Mouse (Mus musculus) hindbrain, embryonic 12.5 days (tissue): ENCODE results near the gene Pip5k1c. TPM values are rescaled to one million over a fixed set of nuclear protein-coding genes. Genes with fewer than 3 reads are reported as not detected.
A peak's percentile ranks its signal among the peaks of the same experiment; 100 is the strongest.

Experiments
- ATAC-seq: fragments of 200-750 bp; cut with Nextera tagmentation; 2 replicates; pipeline ENCODE4 v1.8.0; 2017; ENCODE audit warnings: moderate TSS enrichment; ENCODE audit not compliant: low FRiP score
- H3K27ac ChIP-seq: fragments of 300-500 bp; sonication (generic); 2 replicates; pipeline ENCODE4 v1.5.1; 2016; ENCODE audit warnings: mild to moderate bottlenecking
- H3K27me3 ChIP-seq: fragments of 300-500 bp; sonication (generic); 2 replicates; pipeline ENCODE4 v1.6.1; 2016; ENCODE audit warnings: mild to moderate bottlenecking
- H3K36me3 ChIP-seq: fragments of 300-500 bp; sonication (generic); 2 replicates; pipeline ENCODE4 v1.6.1; 2016; ENCODE audit warnings: mild to moderate bottlenecking
- H3K4me1 ChIP-seq: fragments of 300-500 bp; sonication (generic); 2 replicates; pipeline ENCODE4 v1.6.1; 2016
- H3K4me2 ChIP-seq: fragments of 300-500 bp; sonication (generic); replicated peaks from 2 replicates; pipeline ENCODE4 v1.6.1; 2016; ENCODE audit warnings: mild to moderate bottlenecking
- H3K4me3 ChIP-seq: fragments of 300-500 bp; sonication (generic); 2 replicates; pipeline ENCODE4 v1.5.1; 2016; ENCODE audit warnings: mild to moderate bottlenecking
- H3K9ac ChIP-seq: fragments of 300-500 bp; sonication (generic); 2 replicates; pipeline ENCODE4 v1.6.1; 2016; ENCODE audit warnings: mild to moderate bottlenecking, moderate library complexity
- H3K9me3 ChIP-seq: fragments of 300-500 bp; sonication (generic); replicated peaks from 2 replicates; pipeline ENCODE4 v1.6.1; 2016; ENCODE audit warnings: mild to moderate bottlenecking
- WGBS: fragments of 180-500 bp; shearing (Covaris S2); methylation state at CpG from one replicate; pipeline ENCODE4 v1.1.7; 2016; 5-methylcytosine and 5-hydroxymethylcytosine counted together
- polyA plus RNA-seq: library from polyadenylated mRNA; unstranded; fragments of >200 nt; fragmentation: Nextera tagmentation; extraction: Ambion mirVana; gene quantifications from 2 replicates; pipeline ENCODE4 v1.2.1, GENCODE M21; 2016

The Pip5k1c gene
- polyA plus RNA-seq, 1 experiment from 2014 or later, result 97.3 TPM

DNA sequence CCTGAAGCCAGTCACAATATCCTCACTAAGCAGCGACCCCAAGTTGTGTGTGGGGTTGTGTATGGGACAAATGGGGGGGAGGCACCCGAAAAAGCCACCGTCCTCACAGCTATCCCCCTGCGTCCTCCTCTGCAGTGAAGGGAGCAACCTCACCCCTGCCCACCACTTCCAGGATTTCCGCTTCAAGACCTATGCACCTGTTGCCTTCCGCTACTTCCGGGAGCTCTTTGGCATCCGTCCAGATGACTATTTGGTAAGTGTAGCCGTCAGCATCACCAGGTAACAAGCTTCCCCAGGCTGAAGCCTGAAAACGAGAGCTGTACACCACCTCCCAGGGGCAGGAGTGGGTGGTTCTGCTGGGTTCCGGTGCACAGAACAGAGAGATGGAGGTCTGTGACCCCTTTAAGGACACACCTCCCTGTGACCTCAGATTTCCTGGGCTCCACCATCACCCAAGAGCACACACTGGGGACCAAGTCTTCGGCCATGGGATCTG, 13.5 kb downstream of the Pip5k1c start:
- ATAC-seq, result no peak
- 95% methylated on average over 12 of the region's 12 CpGs for WGBS

DNA sequence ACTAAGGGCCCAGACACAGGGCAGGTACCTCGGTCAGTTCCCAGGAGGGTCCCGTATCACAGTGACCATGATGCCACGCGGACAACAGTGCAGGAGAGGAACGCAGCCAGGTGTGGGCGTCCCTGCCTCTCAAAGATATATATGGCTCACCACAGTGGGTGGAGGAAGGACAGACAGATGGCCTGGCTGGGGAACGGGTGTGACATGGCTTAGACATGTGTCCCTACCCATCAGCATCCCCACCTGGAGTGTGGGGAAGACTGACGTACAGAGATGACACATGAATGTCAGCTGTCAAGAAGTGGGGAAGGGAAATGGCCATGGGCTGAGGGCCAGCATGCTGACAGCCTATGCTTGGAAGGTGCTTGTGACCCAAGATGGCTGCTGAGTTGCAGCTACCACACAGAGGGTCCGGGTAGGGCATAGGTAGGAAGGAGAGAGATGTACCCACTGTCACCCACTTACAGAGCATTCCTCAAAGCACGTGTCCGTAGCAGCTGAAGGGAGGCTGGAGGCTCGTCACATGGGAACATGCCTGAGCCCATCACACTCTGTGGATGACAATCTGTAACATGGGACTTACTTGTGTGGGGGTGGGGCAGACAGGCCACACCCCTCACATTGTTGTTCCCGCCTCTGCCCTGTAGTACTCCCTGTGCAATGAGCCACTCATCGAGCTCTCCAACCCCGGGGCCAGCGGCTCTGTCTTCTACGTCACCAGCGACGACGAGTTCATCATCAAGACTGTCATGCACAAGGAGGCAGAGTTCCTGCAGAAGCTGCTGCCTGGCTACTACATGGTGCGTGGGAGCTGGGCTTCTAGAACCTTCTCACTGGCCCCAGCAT, 14.3 kb downstream of the Pip5k1c start:
- no peak for ATAC-seq
- WGBS, result 91% methylated on average over 21 of the region's 21 CpGs
- peaks cover 14% of the 10 kb centered on the region; the same call in 1 of the 2 replicates for H3K4me1 ChIP-seq
- peaks cover 69% of the 10 kb centered on the region for H3K36me3 ChIP-seq
- H3K4me3 ChIP-seq, result no peak overlapping the region
- no peaks in the 10 kb centered on the region for H3K9me3 ChIP-seq
- H3K27ac ChIP-seq, result no peak overlapping the region
- no peak overlapping the region for H3K9ac ChIP-seq
- H3K27me3 ChIP-seq, result no peaks in the 10 kb centered on the region
- H3K4me2 ChIP-seq, result no peak overlapping the region

More for the DNA sequence above, 13.5 kb downstream of the Pip5k1c start:
- no peak overlapping the region for H3K4me3 ChIP-seq
- H3K4me1 ChIP-seq, result peaks cover 19% of the 10 kb centered on the region
- no peaks in the 10 kb centered on the region for H3K27me3 ChIP-seq
- H3K27ac ChIP-seq, result no peak overlapping the region
- peaks cover 61% of the 10 kb centered on the region for H3K36me3 ChIP-seq
- no peaks in the 10 kb centered on the region for H3K9me3 ChIP-seq
- H3K4me2 ChIP-seq, result no peak overlapping the region
- H3K9ac ChIP-seq, result no peak overlapping the region

- Histone ChIP-seq H3K9ac (no peak overlapping the region), H3K4me2 (no peak overlapping the region), H3K27ac (no peak overlapping the region), H3K4me1 (0 out of 2 replicates have a peak, but pooled peaks cover 5% of the 10 kb centered on the region), H3K36me3 (peaks cover 93% of the 10 kb centered on the region), H3K4me3 (no peak overlapping the region), H3K27me3 (no peaks in the 10 kb centered on the region), H3K9me3 (no peaks in the 10 kb centered on the region)
- 87% methylated on average over 5 of the region's 5 CpGs for WGBS
- no peak for ATAC-seq
Observed at GRCm38 (mm10) chr10:81309571-81309970, 16.8 kb downstream of the Pip5k1c start.

DNA sequence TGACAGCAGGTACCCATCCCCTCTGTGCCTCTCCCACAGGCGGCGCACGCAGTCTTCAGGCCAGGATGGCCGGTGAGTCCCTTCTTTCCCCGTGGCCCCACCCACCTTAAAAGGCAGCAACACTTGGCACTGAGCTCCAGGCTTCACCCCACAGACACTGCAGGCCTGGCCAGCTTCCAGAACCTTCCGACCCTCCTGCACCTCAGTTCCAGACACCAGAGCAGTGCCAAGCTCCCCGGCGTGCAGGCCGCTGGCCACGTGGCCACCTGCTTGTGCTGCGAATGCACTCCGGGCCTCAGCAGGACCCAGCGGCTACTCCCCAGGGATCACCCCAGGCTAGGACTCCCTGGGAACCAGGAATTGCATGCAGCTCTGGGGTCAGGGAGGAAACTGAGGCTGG, 20.8 kb downstream of the Pip5k1c start:
- no peak overlapping the region for H3K4me2 ChIP-seq
- H3K4me3 ChIP-seq, result no peak overlapping the region
- no peaks in the 10 kb centered on the region for H3K27me3 ChIP-seq
- H3K36me3 ChIP-seq, result peaks cover 90% of the 10 kb centered on the region
- peaks cover 13% of the 10 kb centered on the region for H3K4me1 ChIP-seq
- ATAC-seq, result no peak
- no peak overlapping the region for H3K9ac ChIP-seq
- 95% methylated on average over 13 of the region's 13 CpGs for WGBS
- no peak overlapping the region for H3K27ac ChIP-seq
- H3K9me3 ChIP-seq, result no peaks in the 10 kb centered on the region

DNA sequence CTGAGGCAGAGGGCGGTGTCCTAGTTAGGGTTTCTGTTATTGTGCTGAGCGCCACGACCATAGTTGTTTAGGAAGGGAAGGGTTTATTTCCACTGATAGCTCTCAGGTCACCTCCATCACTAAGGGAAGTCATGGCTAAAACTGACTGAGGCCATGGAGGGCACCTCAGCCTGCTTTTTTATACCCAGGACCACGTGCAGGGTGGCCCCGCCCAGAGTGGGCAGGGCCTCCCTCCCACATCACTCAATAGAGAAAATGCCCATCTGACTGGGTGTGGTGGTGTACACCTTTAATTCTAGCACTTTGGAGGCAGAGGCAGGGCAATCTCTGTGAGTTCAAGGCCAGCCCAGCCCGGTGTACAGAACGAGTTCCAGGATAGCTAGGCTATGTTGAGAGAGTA, 21.4 kb downstream of the Pip5k1c start:
- ATAC-seq, result no peak
- Histone ChIP-seq H3K36me3 (peaks cover 88% of the 10 kb centered on the region), H3K4me1 (peaks cover 19% of the 10 kb centered on the region), H3K9ac (no peak overlapping the region), H3K4me3 (no peak overlapping the region), H3K27ac (no peak overlapping the region), H3K4me2 (no peak overlapping the region), H3K27me3 (no peaks in the 10 kb centered on the region), H3K9me3 (no peaks in the 10 kb centered on the region)
- WGBS, result 75% methylated on average over 7 of the region's 7 CpGs

GRCm38 (mm10) chr10:81315587-81315986, 22.8 kb downstream of the Pip5k1c start:
- Histone ChIP-seq H3K4me1 (peaks cover 27% of the 10 kb centered on the region), H3K4me2 (no peak overlapping the region), H3K27me3 (no peaks in the 10 kb centered on the region), H3K9me3 (no peaks in the 10 kb centered on the region), H3K9ac (no peak overlapping the region), H3K27ac (no peak overlapping the region), H3K4me3 (no peak overlapping the region), H3K36me3 (peaks cover 75% of the 10 kb centered on the region)
- no peak for ATAC-seq
- 95% methylated on average over 16 of the region's 16 CpGs for WGBS

DNA sequence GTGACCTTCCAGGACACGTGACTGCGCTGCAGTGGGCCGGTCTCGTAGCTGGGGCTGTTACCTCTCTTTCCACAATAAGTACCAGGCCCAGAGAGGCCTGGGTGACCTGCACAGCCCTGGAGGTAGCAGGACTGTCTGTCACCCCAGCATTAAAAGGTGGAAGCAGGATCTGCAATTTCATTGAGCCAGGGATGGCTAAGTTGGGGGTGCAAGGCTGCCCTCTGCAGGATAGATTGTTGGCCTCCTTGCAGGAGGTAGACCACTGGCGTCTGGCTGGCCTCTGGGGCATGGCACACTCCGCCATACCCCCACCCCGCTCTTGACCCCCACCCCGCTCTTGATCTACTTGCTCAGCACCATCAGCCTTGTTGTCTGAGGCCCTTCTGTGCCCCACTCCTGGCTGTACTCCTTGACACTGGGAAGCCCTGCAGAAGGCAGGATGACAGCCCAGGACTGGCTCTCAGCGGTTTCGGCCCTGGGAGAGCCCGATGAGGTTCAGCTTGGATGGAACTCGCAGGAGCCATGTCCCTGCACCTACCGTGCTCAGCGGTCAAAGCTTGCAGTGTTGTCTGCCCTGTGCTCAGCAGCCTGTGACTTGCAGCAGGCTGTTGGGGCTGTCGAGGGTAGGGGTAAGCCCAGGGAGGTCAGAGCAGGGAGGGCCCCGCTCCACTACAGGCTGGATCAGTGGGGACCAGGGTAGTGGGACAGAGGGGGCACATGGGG, 23.7 kb downstream of the Pip5k1c start:
- Histone ChIP-seq H3K4me2 (peak overlapping the region; percentile 28), H3K27me3 (no peaks in the 10 kb centered on the region), H3K4me1 (peaks cover 28% of the 10 kb centered on the region), H3K4me3 (no peak overlapping the region), H3K36me3 (peaks cover 65% of the 10 kb centered on the region), H3K27ac (no peak overlapping the region), H3K9me3 (no peaks in the 10 kb centered on the region), H3K9ac (no peak overlapping the region)
- WGBS, result 43% methylated on average over 16 of the region's 16 CpGs
- ATAC-seq, result no peak

DNA sequence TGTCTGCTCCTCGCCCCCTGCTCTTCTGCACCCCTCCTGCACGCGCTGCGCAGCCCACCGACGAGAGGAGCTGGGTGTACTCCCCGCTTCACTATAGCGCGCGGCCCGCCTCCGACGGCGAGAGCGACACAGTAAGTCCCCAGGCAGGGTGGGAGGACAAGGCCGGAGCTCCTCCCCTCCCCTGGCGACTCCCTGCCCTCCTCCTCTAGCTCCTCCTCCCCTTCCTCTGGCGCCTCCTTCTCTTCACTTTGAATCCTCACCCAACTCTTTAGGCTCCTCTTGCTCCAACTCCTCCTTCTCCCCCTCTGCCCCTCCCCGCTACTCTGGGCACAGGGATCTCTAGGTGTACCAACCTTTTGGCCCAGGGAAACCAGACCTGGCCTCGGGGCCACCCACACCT, 24.5 kb downstream of the Pip5k1c start:
- Histone ChIP-seq H3K4me3 (0 out of 2 replicates have a peak overlapping the region, but pooled peaks have one; percentile 2), H3K27me3 (no peaks in the 10 kb centered on the region), H3K9ac (no peak overlapping the region), H3K4me2 (peak overlapping the region; percentile 28), H3K9me3 (no peaks in the 10 kb centered on the region), H3K27ac (no peak overlapping the region), H3K4me1 (peaks cover 35% of the 10 kb centered on the region), H3K36me3 (peaks cover 59% of the 10 kb centered on the region)
- no peak for ATAC-seq
- WGBS, result 19% methylated on average over 20 of the region's 20 CpGs

GRCm38 (mm10) chr10:81318589-81319329, 26.0 kb downstream of the Pip5k1c start:
- 92% methylated on average over 13 of the region's 13 CpGs for WGBS
- Histone ChIP-seq H3K36me3 (peaks cover 59% of the 10 kb centered on the region), H3K27me3 (no peaks in the 10 kb centered on the region), H3K4me3 (peak overlapping the region; percentile 95), H3K9ac (peak overlapping the region; percentile 53; the same call in 1 of the 2 replicates), H3K9me3 (no peaks in the 10 kb centered on the region), H3K4me2 (peak overlapping the region; percentile 85; the same call in 1 of the 2 replicates), H3K27ac (no peak overlapping the region), H3K4me1 (peaks cover 39% of the 10 kb centered on the region)
- ATAC-seq, result no peak

- Histone ChIP-seq H3K4me2 (peak overlapping the region; percentile 85), H3K36me3 (peaks cover 59% of the 10 kb centered on the region), H3K4me1 (peaks cover 39% of the 10 kb centered on the region), H3K9me3 (no peaks in the 10 kb centered on the region), H3K27ac (peak overlapping the region; percentile 92), H3K9ac (peak overlapping the region; percentile 53), H3K4me3 (peak overlapping the region; percentile 95), H3K27me3 (no peaks in the 10 kb centered on the region)
- 39% methylated on average over 8 of the region's 8 CpGs for WGBS
- ATAC-seq, result no peak
Observed at GRCm38 (mm10) chr10:81319330-81319699, 26.6 kb downstream of the Pip5k1c start.

GRCm38 (mm10) chr10:81319741-81320549, 27.2 kb downstream of the Pip5k1c start:
- Histone ChIP-seq H3K9me3 (no peaks in the 10 kb centered on the region), H3K4me2 (peak overlapping the region; percentile 85), H3K4me3 (peak overlapping the region; percentile 95), H3K9ac (peak overlapping the region; percentile 53), H3K4me1 (peaks cover 39% of the 10 kb centered on the region), H3K27ac (peak overlapping the region; percentile 92), H3K36me3 (peaks cover 60% of the 10 kb centered on the region), H3K27me3 (no peaks in the 10 kb centered on the region)
- WGBS, result 1% methylated on average over 38 of the region's 38 CpGs
- peak; percentile 0; the same call in 1 of the 2 replicates for ATAC-seq
